Mouse (Mus musculus): ENCODE data around the gene Vsx1.

The Vsx1 gene

DNA sequence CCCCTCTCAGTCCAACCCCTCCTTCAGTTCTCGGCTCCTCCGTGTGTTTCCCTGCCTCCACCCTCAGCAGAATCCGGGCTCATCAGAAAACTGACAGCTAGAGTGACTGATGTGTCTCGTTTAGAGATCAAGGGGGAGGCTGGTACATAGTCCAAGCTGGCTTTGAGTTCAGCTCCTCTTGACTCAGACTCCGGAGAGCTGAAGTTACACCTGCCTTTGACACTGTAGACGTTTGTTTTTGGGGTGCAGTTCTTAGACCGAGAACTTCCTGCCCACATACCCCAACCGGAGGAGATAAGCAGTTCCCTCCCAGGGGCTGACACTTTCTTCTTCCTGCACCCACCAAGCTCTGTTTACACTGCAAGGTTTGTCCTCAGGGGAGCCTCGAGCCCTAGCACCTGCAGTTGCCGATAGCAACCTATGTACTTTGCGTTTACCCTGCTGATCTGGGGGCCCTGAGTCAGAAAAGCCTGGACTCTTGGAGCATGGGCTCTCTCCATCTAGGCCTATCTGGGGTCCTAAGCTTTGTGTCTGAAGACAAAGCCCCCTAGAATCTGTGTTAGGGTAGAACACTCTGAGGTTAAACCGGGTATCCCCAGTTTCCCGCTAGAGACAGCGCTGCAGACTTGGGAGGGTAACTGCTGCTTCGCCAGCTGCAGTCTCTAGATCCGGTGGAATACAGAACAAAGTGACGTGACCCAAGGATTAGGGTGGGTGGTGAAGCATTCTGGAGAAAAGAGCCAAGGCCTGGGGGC lies 21.9 kb downstream of the Vsx1 start:
- no peak for DNase-seq

DNA sequence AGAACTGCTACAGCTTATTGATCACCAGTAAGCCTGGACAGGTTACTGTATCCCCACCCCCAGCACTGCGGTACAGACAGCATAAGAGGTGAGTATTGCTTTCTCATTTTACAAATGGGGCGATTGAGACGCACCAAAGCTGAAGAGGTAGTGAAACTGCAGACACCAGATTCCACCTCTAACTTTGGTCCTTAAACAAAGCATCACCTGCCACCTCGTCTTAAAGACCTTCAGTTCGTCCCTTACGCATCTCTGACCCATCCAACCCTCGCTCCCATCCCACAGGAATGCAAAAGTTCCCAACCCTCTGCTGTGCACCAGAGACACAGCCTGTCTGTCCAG lies 22.5 kb downstream of the Vsx1 start:
- no peak for DNase-seq

DNA sequence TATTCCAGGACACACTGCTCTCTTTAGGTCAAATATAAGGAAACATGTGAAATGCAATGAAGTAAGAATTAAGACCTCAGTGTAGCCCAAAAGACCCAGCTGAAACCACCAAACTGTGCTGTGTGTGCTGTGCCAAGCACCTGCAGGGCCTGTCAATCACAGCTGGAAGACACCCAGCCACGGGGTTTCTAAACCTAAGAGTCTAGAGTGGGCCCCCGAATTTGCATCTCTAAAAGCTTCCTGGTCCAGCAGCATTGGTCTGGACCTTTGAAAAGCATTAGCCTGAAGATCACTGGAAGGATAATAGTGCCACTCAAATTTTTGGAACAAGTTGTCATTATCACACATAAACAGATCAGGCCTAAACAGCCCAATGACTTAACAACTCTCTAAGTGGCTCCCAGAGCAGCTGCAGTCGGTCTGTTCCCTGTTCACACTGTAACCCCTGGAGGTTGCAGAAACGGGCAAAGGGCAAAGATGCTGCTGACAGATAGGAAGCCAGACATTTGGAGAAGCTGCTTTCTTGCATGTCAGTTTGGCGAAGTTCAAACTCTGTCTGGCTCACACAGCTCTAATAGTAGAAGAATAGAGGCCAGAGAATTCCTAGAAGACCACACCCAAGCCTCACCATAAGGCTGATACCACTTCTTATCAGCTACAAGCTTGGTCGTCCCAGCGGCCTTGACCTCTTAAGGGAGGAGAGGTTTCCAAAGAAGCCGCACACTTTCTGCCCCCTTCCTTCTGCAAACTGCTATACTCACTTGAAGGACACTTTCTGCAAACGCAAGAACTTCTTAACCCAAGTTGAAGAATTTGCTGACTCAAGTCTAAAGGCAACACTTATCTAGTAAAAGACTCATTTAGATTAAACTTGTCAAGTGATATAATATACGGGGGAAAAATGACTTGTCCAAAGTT lies 23.4 kb downstream of the Vsx1 start:
- no peak for DNase-seq

DNA sequence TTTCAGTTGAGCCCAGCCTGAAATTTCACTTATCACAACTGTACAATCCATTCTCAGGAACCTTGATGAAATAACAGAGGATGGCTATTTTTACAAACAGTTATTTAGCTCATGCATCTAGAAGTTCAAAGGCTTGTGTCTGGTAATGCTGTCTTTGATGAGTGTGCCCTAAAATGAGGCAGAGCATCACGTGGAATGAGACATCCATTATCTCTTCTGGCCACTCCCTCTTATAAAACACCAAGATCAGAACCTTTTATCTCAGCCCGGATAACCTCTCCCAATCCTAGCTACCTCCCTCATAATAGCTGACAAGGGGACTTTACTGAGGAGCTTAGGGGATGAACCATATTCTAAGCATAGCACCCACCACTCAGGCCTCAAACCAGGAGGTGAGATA lies 24.2 kb downstream of the Vsx1 start:
- no peak for DNase-seq

DNA sequence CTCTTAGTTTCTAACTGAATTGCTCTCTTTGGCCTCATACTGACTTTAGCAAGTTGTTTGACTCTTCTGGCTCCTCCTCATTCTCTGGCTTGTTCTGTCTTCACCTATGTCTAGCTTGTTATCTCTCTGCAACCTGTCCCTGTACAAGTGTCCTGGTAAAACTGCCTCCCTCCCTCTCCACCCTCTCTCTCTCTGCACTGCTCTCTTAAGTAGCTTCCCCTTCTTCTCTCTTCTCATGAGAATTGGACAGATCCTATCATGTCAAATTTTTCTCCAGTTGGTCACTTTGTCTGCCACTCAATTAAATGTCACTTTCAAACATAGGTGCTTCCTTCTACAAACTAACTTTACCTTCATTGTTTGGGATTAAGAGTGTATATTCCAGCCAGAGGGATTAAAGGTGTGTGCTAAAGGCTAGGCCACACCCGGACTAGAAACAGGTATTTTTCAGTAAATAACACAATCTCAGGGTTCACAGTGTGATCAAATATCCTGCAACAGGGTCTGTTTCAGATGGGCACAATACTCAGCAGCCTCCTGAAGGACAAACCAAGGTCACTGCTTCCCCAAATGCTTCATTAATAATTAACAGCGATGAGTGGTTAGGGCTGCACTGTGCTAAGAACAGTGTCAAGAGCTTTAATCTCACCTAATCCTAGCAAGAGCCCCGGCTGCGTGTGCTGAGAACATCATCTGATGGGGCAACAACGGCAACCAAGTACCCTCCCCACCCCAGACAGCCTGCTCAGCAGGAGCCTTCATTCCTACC lies 24.8 kb downstream of the Vsx1 start:
- DNase-seq, result no peak

- no peak for DNase-seq
These were observed 25.9 kb downstream of the Vsx1 start for GRCm38 (mm10) chr2:150663255-150663654.

DNA sequence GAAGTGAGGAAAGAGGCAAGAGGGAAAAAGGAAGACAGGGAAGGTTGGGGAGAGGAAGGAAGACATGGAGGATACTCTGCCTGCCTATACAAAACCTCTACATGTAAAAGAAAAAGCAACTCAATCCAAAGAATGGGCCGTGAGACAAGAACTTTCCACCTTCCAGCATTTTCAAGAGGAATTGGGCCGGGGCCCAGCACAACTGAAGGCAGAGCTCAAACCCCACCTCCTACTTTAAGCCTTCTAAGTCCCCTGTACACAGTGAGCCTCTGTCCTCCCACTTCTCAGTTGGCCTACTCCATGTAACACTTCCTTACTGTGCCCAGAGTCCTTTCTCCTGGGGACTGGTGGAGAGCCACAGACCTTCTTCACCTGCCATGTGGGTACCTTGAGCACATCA lies 27.2 kb downstream of the Vsx1 start:
- DNase-seq, result no peak

- DNase-seq, result no peak
These were observed 28.3 kb downstream of the Vsx1 start for GRCm38 (mm10) chr2:150660668-150661451.

DNA sequence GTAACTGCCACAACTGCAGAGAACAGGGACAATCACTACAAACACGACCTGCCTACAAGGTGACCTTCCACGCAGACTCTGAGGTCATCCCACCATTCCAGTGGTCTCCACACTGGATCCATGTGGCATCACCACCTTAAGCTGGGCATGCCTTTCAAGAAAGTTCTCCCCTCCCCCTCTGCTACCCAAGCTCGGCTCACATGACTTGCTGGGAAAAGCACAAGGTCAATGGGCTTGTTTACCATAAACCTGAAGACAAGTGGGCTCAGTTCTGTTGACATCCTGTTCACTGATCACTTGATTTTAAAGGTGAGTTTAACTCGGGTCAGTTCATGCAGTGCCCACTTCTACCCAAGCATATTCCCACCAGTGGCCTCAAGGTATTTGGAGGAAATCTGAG lies 29.1 kb downstream of the Vsx1 start:
- DNase-seq, result no peak

DNA sequence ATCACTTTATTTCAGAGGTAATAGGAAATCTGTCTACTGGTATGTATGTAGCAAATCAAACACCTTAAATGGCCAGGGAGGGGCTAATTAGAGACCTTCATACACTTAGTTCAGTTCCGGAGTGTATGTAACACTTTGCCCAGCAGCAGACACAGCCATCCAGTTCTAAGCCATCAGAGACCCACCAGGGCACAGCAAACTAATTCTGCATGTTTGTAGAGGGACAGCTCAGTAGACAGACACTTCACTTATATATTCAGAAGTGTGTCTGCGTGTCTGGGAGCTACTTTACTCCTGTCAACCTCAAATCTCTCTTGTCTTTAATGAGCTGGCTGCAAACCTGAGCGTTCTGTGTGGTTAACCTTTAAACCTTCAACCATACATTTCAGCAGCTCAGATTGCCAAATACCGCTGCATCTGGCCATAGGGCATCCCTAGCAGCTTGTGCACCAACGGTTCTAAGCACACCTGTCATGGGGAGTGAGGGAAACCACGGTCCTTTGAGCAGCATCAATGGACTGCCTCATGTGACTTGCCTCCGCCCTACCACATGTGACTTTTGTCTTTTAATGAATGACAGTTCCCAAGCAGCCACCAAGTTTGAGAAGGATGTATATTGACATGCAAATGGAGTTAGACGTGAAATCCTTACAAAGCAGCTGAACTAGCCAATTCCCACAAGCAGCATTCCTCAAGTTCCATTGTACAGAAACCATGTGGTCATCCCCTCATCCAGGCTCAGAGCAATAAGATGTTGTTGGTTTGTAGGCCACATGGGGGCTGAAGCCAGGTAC lies 32.0 kb downstream of the Vsx1 start:
- DNase-seq, result no peak

GRCm38 (mm10) chr2:150656112-150656511 lies 33.0 kb downstream of the Vsx1 start:
- DNase-seq, result no peak

- no peak for DNase-seq
These were observed 33.9 kb downstream of the Vsx1 start for GRCm38 (mm10) chr2:150655290-150655689.

GRCm38 (mm10) chr2:150654814-150655213 lies 34.3 kb downstream of the Vsx1 start:
- no peak for DNase-seq

DNA sequence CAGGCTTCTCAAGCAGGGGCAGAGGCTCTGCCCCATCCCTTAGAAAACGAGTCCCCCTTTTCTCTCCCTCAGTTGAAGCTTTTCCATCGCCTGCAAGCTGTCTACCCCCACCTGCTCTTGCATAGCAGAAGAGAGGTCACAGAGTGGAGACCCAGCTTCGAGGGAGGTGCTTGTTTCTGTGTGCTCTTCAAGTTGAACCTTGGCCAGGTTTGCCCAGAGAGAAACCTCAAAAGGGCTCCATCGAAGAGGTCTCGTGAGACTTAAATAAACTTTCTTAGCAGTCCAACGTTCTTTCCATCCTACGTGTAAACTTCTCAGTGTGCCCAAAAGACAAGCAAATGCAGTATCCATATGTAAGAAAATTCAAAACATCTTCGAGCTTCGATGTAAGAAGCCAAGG lies 37.8 kb downstream of the Vsx1 start:
- DNase-seq, result no peak

DNA sequence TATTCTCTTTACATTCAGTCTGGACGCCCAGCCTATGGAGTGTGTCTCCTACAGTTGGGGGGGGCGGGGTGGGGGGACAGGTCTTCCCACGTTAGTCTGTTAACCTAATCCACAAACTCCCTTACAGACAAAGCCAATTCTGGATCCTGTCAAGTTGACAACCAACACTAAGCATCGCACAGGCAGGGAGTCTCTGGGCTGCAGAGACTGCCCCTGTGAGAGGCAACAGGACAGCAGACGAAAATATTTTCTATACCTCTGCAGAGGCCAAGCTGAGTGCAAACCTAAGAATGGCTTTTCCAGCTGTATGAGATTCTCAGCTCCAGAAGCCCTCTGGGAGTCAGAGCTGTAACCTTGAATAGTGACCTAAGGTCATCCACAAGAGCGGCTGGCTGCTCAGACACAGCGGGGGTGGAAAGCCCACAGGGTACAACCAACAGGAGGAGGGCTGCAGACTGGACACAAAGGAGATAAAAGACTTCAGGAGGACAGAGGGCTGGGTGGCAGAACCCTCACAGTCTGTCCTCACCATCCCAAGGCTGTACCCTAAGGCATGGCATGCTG lies 38.6 kb downstream of the Vsx1 start:
- DNase-seq, result no peak

DNA sequence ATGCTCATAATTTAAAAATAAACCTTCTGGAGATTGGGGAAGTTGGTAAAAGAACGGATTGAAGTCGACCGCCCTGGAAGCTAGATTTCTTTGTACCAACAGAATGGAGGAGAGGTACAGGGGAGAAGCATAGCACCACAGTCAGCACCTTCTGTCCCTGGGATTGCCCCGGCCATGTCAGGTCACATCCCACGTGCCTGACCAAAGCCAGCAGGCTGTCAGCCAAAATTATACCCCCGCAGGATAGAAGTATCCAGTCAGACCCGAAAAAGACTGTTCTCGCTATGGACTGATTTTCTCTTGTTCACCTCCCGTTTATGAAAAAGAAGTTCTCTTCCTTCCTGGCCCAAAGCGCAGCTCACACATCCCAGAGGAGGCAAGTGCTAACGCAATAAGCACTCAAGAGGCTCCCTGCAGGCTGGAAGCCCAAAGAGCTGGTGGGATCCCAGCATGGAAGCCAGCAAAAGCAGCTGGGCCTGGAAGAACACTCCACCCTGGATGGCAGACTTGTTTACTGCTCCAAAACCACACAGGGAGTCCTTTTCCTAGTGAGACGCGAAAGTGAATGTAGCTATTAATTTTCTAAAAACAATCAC lies 40.8 kb downstream of the Vsx1 start:
- no peak for DNase-seq

- DNase-seq, result no peak
These were observed 41.4 kb downstream of the Vsx1 start for GRCm38 (mm10) chr2:150647681-150648299.

- DNase-seq, result no peak
These were observed 42.6 kb downstream of the Vsx1 start for GRCm38 (mm10) chr2:150646411-150647121.

DNA sequence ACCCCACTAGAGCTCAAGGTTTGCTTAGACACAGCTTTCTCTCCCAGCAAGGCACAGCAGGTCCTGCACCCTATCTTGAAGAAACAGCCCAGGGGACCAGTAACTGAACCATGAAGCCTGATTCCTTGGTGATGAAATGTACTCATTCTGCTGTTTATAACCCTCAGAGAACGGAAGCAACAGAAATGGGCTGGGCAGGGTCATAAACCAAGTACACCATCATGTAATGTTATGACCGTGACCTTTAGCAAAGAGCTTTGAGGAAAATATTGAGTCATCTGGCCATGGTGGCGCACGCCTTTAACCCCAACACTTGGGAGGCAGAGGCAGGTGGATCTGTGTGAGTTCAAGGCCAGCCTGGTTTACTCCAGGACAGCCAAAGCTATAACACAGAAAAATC lies 43.9 kb downstream of the Vsx1 start:
- no peak for DNase-seq
